Mouse (Mus musculus) limb, embryonic 11.5 days (tissue): ENCODE data around the gene Aggf1. TPM values are rescaled to one million over a fixed set of nuclear protein-coding genes. Genes with fewer than 3 reads are reported as not detected.

ENCODE experiments used
- ATAC-seq: fragments of 200-750 bp; cut with Nextera tagmentation; 2 replicates; pipeline ENCODE4 v1.8.0; 2017; ENCODE audit warnings: low read depth; ENCODE audit not compliant: insufficient number of reproducible peaks, low FRiP score, low TSS enrichment
- DNase-seq: peaks from one replicate; pipeline ENCODE4 v3.0.0-alpha.2; 2015; ENCODE audit warnings: low spot score
- H3K27ac ChIP-seq: fragments of 300-500 bp; sonication (generic); replicated peaks from 2 replicates; pipeline ENCODE4 v1.5.1; 2014; ENCODE audit warnings: low read depth, mild to moderate bottlenecking, low read length
- H3K27me3 ChIP-seq: fragments of 300-500 bp; sonication (generic); 2 replicates; pipeline ENCODE4 v1.6.1; 2014; ENCODE audit warnings: mild to moderate bottlenecking, low read length, mixed read lengths; ENCODE audit not compliant: control insufficient read depth, insufficient read depth
- H3K36me3 ChIP-seq: fragments of 300-500 bp; sonication (generic); 2 replicates; pipeline ENCODE4 v1.6.1; 2014; ENCODE audit warnings: mild to moderate bottlenecking, low read length, moderate library complexity, mixed read lengths; ENCODE audit not compliant: control insufficient read depth, insufficient read depth
- H3K4me1 ChIP-seq: fragments of 300-500 bp; sonication (generic); 2 replicates; pipeline ENCODE4 v1.6.1; 2014; ENCODE audit warnings: low read length, mixed read lengths; ENCODE audit not compliant: control insufficient read depth, insufficient read depth
- H3K4me2 ChIP-seq: fragments of 300-500 bp; sonication (generic); 2 replicates; pipeline ENCODE4 v1.6.1; 2014; ENCODE audit warnings: low read depth, mild to moderate bottlenecking, moderate library complexity; ENCODE audit not compliant: severe bottlenecking
- H3K4me3 ChIP-seq: fragments of 300-500 bp; sonication (generic); 2 replicates; pipeline ENCODE4 v1.5.1; 2014; ENCODE audit warnings: low read depth, low read length
- H3K9ac ChIP-seq: fragments of 300-500 bp; sonication (generic); 2 replicates; pipeline ENCODE4 v1.6.1; 2014; ENCODE audit warnings: mild to moderate bottlenecking, low read length
- H3K9me3 ChIP-seq: fragments of 300-500 bp; sonication (generic); 2 replicates; pipeline ENCODE4 v1.6.1; 2016; ENCODE audit warnings: low read length; ENCODE audit not compliant: control insufficient read depth
- WGBS: fragments of 180-500 bp; shearing (Covaris S2); extraction: QIAGEN DNeasy Blood & Tissue Kit; methylation state at CpG from one replicate; pipeline ENCODE4 v1.1.7; 2014; 5-methylcytosine and 5-hydroxymethylcytosine counted together
- polyA plus RNA-seq: library from polyadenylated mRNA; unstranded; fragments of >200 nt; fragmentation: Nextera tagmentation; extraction: Ambion mirVana; gene quantifications from 2 replicates; pipeline ENCODE4 v1.2.1, GENCODE M21; 2014

Aggf1 gene
- polyA plus RNA-seq, 1 experiment from 2014 or later, result 45.5 TPM

- no peak overlapping the region for H3K27ac ChIP-seq
- H3K36me3 ChIP-seq, result peaks cover 9% of the 10 kb centered on the region; the same call in 1 of the 2 replicates
- H3K27me3 ChIP-seq, result no peaks in the 10 kb centered on the region
- peak; percentile 88 for DNase-seq
- no peak overlapping the region for H3K9ac ChIP-seq
- no peaks in the 10 kb centered on the region for H3K4me1 ChIP-seq
- H3K9me3 ChIP-seq, result no peaks in the 10 kb centered on the region
- H3K4me2 ChIP-seq, result no peak overlapping the region
- no peak overlapping the region for H3K4me3 ChIP-seq
- 40% methylated on average over 8 of the region's 8 CpGs for WGBS
- ATAC-seq, result no peak
Measured at GRCm38 (mm10) chr13:95347018-95347696, 28.0 kb downstream of the Aggf1 start.

GRCm38 (mm10) chr13:95345869-95346268 lies 29.3 kb downstream of the Aggf1 start:
- Histone ChIP-seq H3K4me1 (no peaks in the 10 kb centered on the region), H3K27me3 (no peaks in the 10 kb centered on the region), H3K4me2 (no peak overlapping the region), H3K27ac (no peak overlapping the region), H3K4me3 (no peak overlapping the region), H3K36me3 (no peaks in the 10 kb centered on the region), H3K9ac (no peak overlapping the region), H3K9me3 (no peaks in the 10 kb centered on the region)
- ATAC-seq (no peak), DNase-seq (no peak)
- WGBS, result 75% methylated on average over 6 of the region's 6 CpGs

- no peaks in the 10 kb centered on the region for H3K4me1 ChIP-seq
- H3K4me2 ChIP-seq, result no peak overlapping the region
- H3K9me3 ChIP-seq, result no peaks in the 10 kb centered on the region
- DNase-seq (no peak), ATAC-seq (no peak)
- no peak overlapping the region for H3K4me3 ChIP-seq
- WGBS, result 84% methylated on average over 8 of the region's 8 CpGs
- no peaks in the 10 kb centered on the region for H3K27me3 ChIP-seq
- no peak overlapping the region for H3K27ac ChIP-seq
- H3K36me3 ChIP-seq, result peaks cover 2% of the 10 kb centered on the region; the same call in 1 of the 2 replicates
- no peak overlapping the region for H3K9ac ChIP-seq
Measured at GRCm38 (mm10) chr13:95343470-95343869, 31.7 kb downstream of the Aggf1 start.

GRCm38 (mm10) chr13:95336122-95336677 lies 39.0 kb downstream of the Aggf1 start:
- no peak overlapping the region for H3K9ac ChIP-seq
- H3K4me3 ChIP-seq, result no peak overlapping the region
- no peak for DNase-seq
- H3K36me3 ChIP-seq, result peaks cover 10% of the 10 kb centered on the region; the same call in 1 of the 2 replicates
- no peak overlapping the region for H3K4me2 ChIP-seq
- 75% methylated on average over 40 of the region's 40 CpGs for WGBS
- no peaks in the 10 kb centered on the region for H3K4me1 ChIP-seq
- H3K27ac ChIP-seq, result no peak overlapping the region
- H3K27me3 ChIP-seq, result no peaks in the 10 kb centered on the region
- ATAC-seq, result no peak
- H3K9me3 ChIP-seq, result no peaks in the 10 kb centered on the region

- Histone ChIP-seq H3K36me3 (peaks cover 6% of the 10 kb centered on the region; the same call in 1 of the 2 replicates), H3K9me3 (no peaks in the 10 kb centered on the region), H3K4me2 (no peak overlapping the region), H3K4me3 (no peak overlapping the region), H3K27me3 (no peaks in the 10 kb centered on the region), H3K9ac (no peak overlapping the region), H3K4me1 (peaks cover 6% of the 10 kb centered on the region), H3K27ac (no peak overlapping the region)
- 85% methylated on average over 11 of the region's 11 CpGs for WGBS
- no peak for ATAC-seq
- no peak for DNase-seq
Measured at GRCm38 (mm10) chr13:95332086-95332899, 42.9 kb downstream of the Aggf1 start.

GRCm38 (mm10) chr13:95330507-95330906 lies 44.6 kb downstream of the Aggf1 start:
- WGBS, result 64% methylated on average over 11 of the region's 11 CpGs
- no peak for ATAC-seq

DNA sequence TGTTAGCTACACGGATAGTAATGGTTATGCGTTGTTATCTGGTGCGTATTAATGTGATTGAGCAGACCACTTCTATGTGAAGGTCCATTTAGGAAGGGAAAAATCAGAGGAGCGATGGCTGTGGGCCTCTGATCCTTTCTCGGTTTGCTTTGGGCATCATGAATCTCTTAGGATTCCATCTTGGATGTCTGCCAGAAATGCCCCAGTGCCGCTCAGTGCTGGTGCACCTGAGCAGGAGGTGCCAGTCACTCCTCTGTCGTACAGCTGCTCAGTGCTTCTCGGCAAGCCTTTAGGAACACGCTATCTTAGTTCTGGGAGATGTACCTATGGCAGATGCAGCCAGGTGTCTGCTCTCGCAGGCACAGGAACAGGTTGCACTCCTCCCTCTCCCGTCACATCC lies 46.4 kb downstream of the Aggf1 start:
- DNase-seq, result no peak
- WGBS, result 93% methylated on average over 11 of the region's 11 CpGs
- Histone ChIP-seq H3K9me3 (no peaks in the 10 kb centered on the region), H3K4me3 (no peak overlapping the region), H3K36me3 (no peaks in the 10 kb centered on the region), H3K27me3 (no peaks in the 10 kb centered on the region), H3K4me2 (no peak overlapping the region), H3K4me1 (peaks cover 9% of the 10 kb centered on the region), H3K9ac (no peak overlapping the region), H3K27ac (no peak overlapping the region)
- ATAC-seq, result no peak

More at GRCm38 (mm10) chr13:95330507-95330906, 44.6 kb downstream of the Aggf1 start:
- no peak for DNase-seq
- Histone ChIP-seq H3K9ac (no peak overlapping the region), H3K9me3 (no peaks in the 10 kb centered on the region), H3K36me3 (no peaks in the 10 kb centered on the region), H3K27ac (no peak overlapping the region), H3K4me3 (no peak overlapping the region), H3K27me3 (no peaks in the 10 kb centered on the region), H3K4me2 (no peak overlapping the region), H3K4me1 (peaks cover 9% of the 10 kb centered on the region)

GRCm38 (mm10) chr13:95327345-95327741 lies 47.8 kb downstream of the Aggf1 start:
- Histone ChIP-seq H3K4me1 (peaks cover 9% of the 10 kb centered on the region), H3K36me3 (no peaks in the 10 kb centered on the region), H3K27ac (peak overlapping the region; percentile 99; the same call in 1 of the 2 replicates), H3K4me3 (peak overlapping the region; percentile 68), H3K27me3 (no peaks in the 10 kb centered on the region), H3K9ac (peak overlapping the region; percentile 64), H3K9me3 (no peaks in the 10 kb centered on the region), H3K4me2 (peak overlapping the region; percentile 72)
- peak; percentile 52 for DNase-seq
- WGBS, result 6% methylated on average over 5 of the region's 5 CpGs
- ATAC-seq, result no peak
